Mouse (Mus musculus) left cerebral cortex, adult 8-10 months (tissue): ENCODE results near the gene Fam129a. TPM values are rescaled to one million over a fixed set of nuclear protein-coding genes. Genes with fewer than 3 reads are reported as not detected.

Experiments
- total RNA-seq, 4 experiments: library from RNA; stranded (reverse); gene quantifications; 2 replicates each; pipeline ENCODE4 v1.2.4; 2022

The Fam129a gene
- total RNA-seq, 4 experiments from 2014 or later = 1.5 to 3.0 (median 2.7) TPM

Other genes with a start within 250 kb of the Fam129a start
- gene Ivns1abp, start 226.7 kb upstream of the Fam129a start, total RNA-seq = 100 to 1,000 TPM; 130 to 147 (median 140) TPM
- gene Swt1, start 142.7 kb upstream of the Fam129a start, total RNA-seq = 10 to 100 TPM; 12.2 to 17.1 (median 13.4) TPM
- 10 to 100 TPM; 27.5 to 29.1 (median 28.5) TPM for gene Trmt1l, start 142.6 kb upstream of the Fam129a start, total RNA-seq
- gene Rnf2, start 70.2 kb upstream of the Fam129a start, total RNA-seq = 10 to 100 TPM; 27.0 to 32.2 (median 29.9) TPM
- 10 to 100 TPM; 34.2 to 35.5 (median 35.0) TPM for gene Edem3, start 184.2 kb downstream of the Fam129a start, total RNA-seq